Mouse (Mus musculus): ENCODE measurements around the gene Sema3g.

GRCm38 (mm10) chr14:31194891-31195513, 22.7 kb upstream of the Sema3g start:
- TF ChIP-seq EP300 (IDR thresholded peaks at IDR 0.05; ENCODE audit: low read depth) (no peak), CTCF (IDR thresholded peaks at IDR 0.05; ENCODE audit: low read depth) (no peak)
